Mouse (Mus musculus): ENCODE measurements at regions not wholly inside any gene's neighbourhood (a gene's known extent, or its start where the extent isn't known, plus 50 kb on each side); places are given as distances from the start of the nearest gene placed in this dataset.
"Not testable (repeated sequence)": the region's sequence is repeated elsewhere in the genome, so short reads cannot be mapped to it uniquely, and the experiment has no call there.

GRCm38 (mm10) chr13:3377801-3378200, 160.1 kb upstream of the Gdi2 start:
- not testable (repeated sequence) for TF ChIP-seq GATA1, TAL1 (IDR thresholded peaks at IDR 0.05; ENCODE audit: low read length)

Data from erythroblast, embryonic 14.5 days (primary cell).